21 mouse cellular contexts compared by ENCODE assay signal in genomic region chr11:32544041-32544440, GRCm38 (mm10). TPM values are rescaled to one million over a fixed set of nuclear protein-coding genes. Genes with fewer than 3 reads are reported as not detected.
DNase-seq lines count a peak whose midpoint lies in the region; ATAC-seq lines count a peak whose summit lies in the region.
"Had no signal": no experiment of that assay in that cellular context is flagged by ENCODE, and none has a peak within 500 bp of the region (broad histone marks: within the 10 kb centered on the region; RNA-seq: fewer than 3 reads in every experiment).

No protein-coding gene starts in this region.

- peak overlapping the region; percentile 30 for H3K9ac ChIP-seq in liver, embryonic 16.5 days (ENCODE audit: low read depth, low read length)
- H3K9ac ChIP-seq: embryonic facial prominence, embryonic 13.5 days; forebrain, postnatal 0 days; kidney, embryonic 15.5 days; limb, embryonic 15.5 days; midbrain, embryonic 12.5 days; neural tube, embryonic 13.5 days had no signal

- H3K4me3 ChIP-seq in heart, embryonic 10.5 days = no peak overlapping the region
- H3K4me3 ChIP-seq in liver, embryonic 16.5 days (ENCODE audit: low read depth, low read length) = no peak overlapping the region
- H3K4me3 ChIP-seq: embryonic facial prominence, embryonic 13.5 days; forebrain, embryonic 10.5 days; kidney, embryonic 15.5 days; limb, embryonic 15.5 days; midbrain, embryonic 12.5 days; neural tube, embryonic 13.5 days had no signal

- WGBS in heart, embryonic 10.5 days = 81% methylated on average over 6 of the region's 6 CpGs
- 72% methylated on average over 6 of the region's 6 CpGs for WGBS in liver, embryonic 16.5 days (ENCODE audit: insufficient replicate concordance)

- peaks cover 53% of the 10 kb centered on the region for H3K4me1 ChIP-seq in heart, embryonic 10.5 days
- peaks cover 53% of the 10 kb centered on the region for H3K4me1 ChIP-seq in liver, embryonic 16.5 days (ENCODE audit: control insufficient read depth, low read depth, low read length)

- no peaks in the 10 kb centered on the region for H3K27me3 ChIP-seq in heart, embryonic 10.5 days (ENCODE audit: insufficient read depth, poor library complexity, severe bottlenecking)
- no peaks in the 10 kb centered on the region for H3K27me3 ChIP-seq in liver, embryonic 16.5 days (ENCODE audit: control insufficient read depth, insufficient read depth, low read depth, low read length)
- H3K27me3 ChIP-seq: embryonic facial prominence, embryonic 13.5 days; kidney, embryonic 15.5 days; limb, embryonic 15.5 days; neural tube, embryonic 13.5 days had no signal

- intact Hi-C loops in heart, postnatal 14 days (cut with DNase I) = no loop called here

- no peak for ATAC-seq in liver, embryonic 16.5 days (ENCODE audit: low read depth)
- ATAC-seq: forebrain, postnatal 0 days; hindbrain, postnatal 0 days had no signal

- 0 out of 2 replicates have a peak overlapping the region, but pooled peaks have one; percentile 42 for H3K27ac ChIP-seq in heart, embryonic 10.5 days
- peak overlapping the region; percentile 90 for H3K27ac ChIP-seq in liver, embryonic 16.5 days (ENCODE audit: low read length)
- H3K27ac ChIP-seq: embryonic facial prominence, embryonic 13.5 days; forebrain, embryonic 10.5 days; hindbrain, postnatal 0 days; limb, embryonic 15.5 days; midbrain, embryonic 12.5 days; neural tube, embryonic 13.5 days had no signal

- no peaks in the 10 kb centered on the region; the same call in 1 of the 2 replicates for H3K36me3 ChIP-seq in heart, embryonic 10.5 days
- no peaks in the 10 kb centered on the region for H3K36me3 ChIP-seq in liver, embryonic 16.5 days (ENCODE audit: control insufficient read depth, insufficient read depth)
- H3K36me3 ChIP-seq: embryonic facial prominence, embryonic 13.5 days; forebrain, embryonic 10.5 days; kidney, embryonic 15.5 days; limb, embryonic 15.5 days; midbrain, embryonic 12.5 days; neural tube, embryonic 13.5 days had no signal

- no peaks in the 10 kb centered on the region for H3K9me3 ChIP-seq in heart, embryonic 10.5 days
- H3K9me3 ChIP-seq in liver, embryonic 16.5 days (replicated peaks; ENCODE audit: control insufficient read depth, low read length) = no peaks in the 10 kb centered on the region
- H3K9me3 ChIP-seq: embryonic facial prominence, embryonic 13.5 days; forebrain, embryonic 10.5 days; kidney, embryonic 15.5 days; limb, embryonic 15.5 days; midbrain, embryonic 12.5 days; neural tube, embryonic 13.5 days had no signal

- H3K4me2 ChIP-seq in liver, embryonic 16.5 days (ENCODE audit: low read depth, low read length) = peak overlapping the region; percentile 57
- H3K4me2 ChIP-seq: embryonic facial prominence, embryonic 13.5 days; kidney, embryonic 15.5 days; limb, embryonic 15.5 days; midbrain, embryonic 12.5 days; neural tube, embryonic 13.5 days had no signal

- DNase-seq in heart, embryonic 10.5 days (ENCODE audit: low spot score) = no peak
- DNase-seq in heart, postnatal 14 days = no peak
- DNase-seq in lung, postnatal 36 days = peak; percentile 35
- DNase-seq in lung, postnatal 25 days (ENCODE audit: low spot score) = no peak
- peak; percentile 17 for DNase-seq in induced T-regulatory cell, adult 2 months (ENCODE audit: low read depth)
- no peak for DNase-seq in layer of hippocampus, adult 18-20 months (ENCODE audit: low spot score in 2 of 2)
- DNase-seq in right cerebral cortex, postnatal 4 days = no peak
- DNase-seq: forebrain, postnatal 0 days; lung, postnatal 10 days; right cerebral cortex, adult 18-20 months; thymus, postnatal 36 days had no signal

RNA-seq across cellular contexts. Expression of gene Stk10, which starts 10.9 kb away (rescaled TPM):
- 2.3 and 2.8 TPM in 2 replicates for polyA plus RNA-seq in heart, embryonic 10.5 days (2016; fragmentation: Nextera tagmentation; extraction: Ambion mirVana)
- 10 to 100 TPM; 14.3 to 14.5 TPM for total RNA-seq in heart, postnatal 14 days (2021)
- 3.6 and 4.8 TPM in 2 replicates for polyA plus RNA-seq in liver, embryonic 16.5 days (2015; fragmentation: Nextera tagmentation; extraction: Ambion mirVana)
- 1 to 10 TPM; 7.6 to 8.0 TPM for total RNA-seq in layer of hippocampus, adult 18-20 months (2021)

RNA-seq across cellular contexts. Expression of gene Efcab9, which starts 12.2 kb away (rescaled TPM):
- 0.36 TPM in 1 of 2 replicates, not detected in the other for polyA plus RNA-seq in heart, embryonic 10.5 days (2016; fragmentation: Nextera tagmentation; extraction: Ambion mirVana)
- total RNA-seq in heart, postnatal 14 days (2021) = under 1 TPM; 0.57 to 0.68 TPM
- polyA plus RNA-seq in liver, embryonic 16.5 days (2015; fragmentation: Nextera tagmentation; extraction: Ambion mirVana) = 0.13 and 0.34 TPM in 2 replicates
- total RNA-seq in layer of hippocampus, adult 18-20 months (2021) = 1 to 10 TPM; 2.6 to 2.9 TPM
- total RNA-seq: forebrain, postnatal 0 days; hematopoietic stem cell, adult 5-6 weeks; hindbrain, postnatal 0 days had no signal
- polyA plus RNA-seq: embryonic facial prominence, embryonic 13.5 days; hindbrain, postnatal 0 days; limb, embryonic 15.5 days; small intestine, adult 2 months had no signal

Comparison
In these comparisons a context has a peak if more than half of its experiments do, and no peak if none do; other contexts are left out.
1. DNase-seq: peak in lung, postnatal 36 days (single experiment) and induced T-regulatory cell, adult 2 months (single experiment); none in heart, embryonic 10.5 days (single experiment), heart, postnatal 14 days (0 of 2), lung, postnatal 25 days (single experiment), layer of hippocampus, adult 18-20 months (0 of 2) and right cerebral cortex, postnatal 4 days (single experiment).